Mouse (Mus musculus) midbrain, embryonic 16.5 days (tissue): ENCODE measurements around the gene Matn4. TPM values are rescaled to one million over a fixed set of nuclear protein-coding genes. Genes with fewer than 3 reads are reported as not detected.

Source experiments
- ATAC-seq: fragments of 200-750 bp; cut with Nextera tagmentation; 2 replicates; pipeline ENCODE4 v1.8.0; 2017; ENCODE audit warnings: moderate TSS enrichment
- H3K27ac ChIP-seq: fragments of 300-500 bp; sonication (generic); 2 replicates; pipeline ENCODE4 v1.5.1; 2014; ENCODE audit warnings: mild to moderate bottlenecking, low read length, mixed read lengths
- H3K27me3 ChIP-seq: fragments of 300-500 bp; sonication (generic); 2 replicates; pipeline ENCODE4 v1.6.1; 2014; ENCODE audit warnings: low read depth, low read length, mixed read lengths; ENCODE audit not compliant: control insufficient read depth, insufficient read depth
- H3K36me3 ChIP-seq: fragments of 300-500 bp; sonication (generic); 2 replicates; pipeline ENCODE4 v1.6.1; 2014; ENCODE audit warnings: mild to moderate bottlenecking, low read length, moderate library complexity, mixed read lengths; ENCODE audit not compliant: control insufficient read depth, insufficient read depth
- H3K4me1 ChIP-seq: fragments of 300-500 bp; sonication (generic); 2 replicates; pipeline ENCODE4 v1.6.1; 2014; ENCODE audit warnings: mild to moderate bottlenecking, low read length, mixed read lengths; ENCODE audit not compliant: control insufficient read depth, insufficient read depth
- H3K4me2 ChIP-seq: fragments of 300-500 bp; sonication (generic); 2 replicates; pipeline ENCODE4 v1.6.1; 2014; ENCODE audit warnings: mild to moderate bottlenecking, low read length, mixed read lengths
- H3K4me3 ChIP-seq: fragments of 300-500 bp; sonication (generic); 2 replicates; pipeline ENCODE4 v1.5.1; 2014; ENCODE audit warnings: low read depth, mild to moderate bottlenecking, low read length, moderate library complexity, mixed read lengths
- H3K9ac ChIP-seq: fragments of 300-500 bp; sonication (generic); 2 replicates; pipeline ENCODE4 v1.6.1; 2014; ENCODE audit warnings: low read depth, low read length, mixed read lengths
- H3K9me3 ChIP-seq: fragments of 300-500 bp; sonication (generic); replicated peaks from 2 replicates; pipeline ENCODE4 v1.6.1; 2014; ENCODE audit warnings: mild to moderate bottlenecking, low read length, mixed read lengths; ENCODE audit not compliant: control insufficient read depth, poor library complexity, severe bottlenecking
- WGBS: fragments of 180-500 bp; shearing (Covaris S2); extraction: QIAGEN DNeasy Blood & Tissue Kit; methylation state at CpG from one replicate; pipeline ENCODE4 v1.1.7; 2014; 5-methylcytosine and 5-hydroxymethylcytosine counted together
- polyA plus RNA-seq: library from polyadenylated mRNA; unstranded; fragments of >200 nt; fragmentation: Nextera tagmentation; extraction: Ambion mirVana; gene quantifications from 2 replicates; pipeline ENCODE4 v1.2.1, GENCODE M21; 2015

Matn4 gene
- polyA plus RNA-seq, 1 experiment from 2014 or later: 0.93 TPM

DNA sequence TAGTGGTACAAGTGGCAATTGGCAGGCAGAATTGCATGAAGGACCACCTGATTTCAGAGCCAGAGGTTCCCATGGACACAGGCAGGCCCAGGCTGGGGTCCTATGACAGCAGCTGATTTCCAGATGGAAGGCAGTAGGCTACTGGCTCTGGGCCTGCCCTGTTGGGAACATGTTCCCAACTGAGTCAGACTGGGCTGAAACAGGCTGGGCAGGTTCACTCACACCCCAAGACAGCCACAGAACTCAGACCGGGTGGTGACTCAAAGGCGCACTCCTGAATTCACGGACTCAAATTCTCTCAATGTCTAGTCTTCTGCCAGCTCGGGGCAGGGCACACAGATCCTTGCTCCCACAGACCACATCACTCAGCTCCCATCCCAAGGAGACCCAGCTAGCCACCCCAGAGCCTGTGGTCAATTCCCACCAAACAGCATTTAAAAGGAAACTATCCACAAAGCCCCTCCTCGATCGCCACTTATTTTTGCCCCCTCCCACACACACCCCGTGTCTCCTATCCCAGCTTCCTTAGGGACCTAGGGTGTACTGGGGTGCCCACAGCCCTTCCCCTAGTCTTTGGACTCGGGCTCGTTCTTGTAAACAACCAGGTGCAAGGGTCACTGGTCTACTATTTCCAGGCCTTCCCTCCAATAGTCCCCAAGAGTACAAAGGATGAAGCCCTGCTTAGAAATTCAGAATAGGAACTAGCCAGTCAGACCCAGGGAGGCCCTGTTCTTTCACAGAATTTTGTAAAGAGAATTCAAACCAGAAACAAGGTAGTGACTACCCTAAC, 26.9 kb upstream of the Matn4 start:
- no peak overlapping the region for H3K4me2 ChIP-seq
- 64% methylated on average over 9 of the region's 9 CpGs for WGBS
- no peak for ATAC-seq

DNA sequence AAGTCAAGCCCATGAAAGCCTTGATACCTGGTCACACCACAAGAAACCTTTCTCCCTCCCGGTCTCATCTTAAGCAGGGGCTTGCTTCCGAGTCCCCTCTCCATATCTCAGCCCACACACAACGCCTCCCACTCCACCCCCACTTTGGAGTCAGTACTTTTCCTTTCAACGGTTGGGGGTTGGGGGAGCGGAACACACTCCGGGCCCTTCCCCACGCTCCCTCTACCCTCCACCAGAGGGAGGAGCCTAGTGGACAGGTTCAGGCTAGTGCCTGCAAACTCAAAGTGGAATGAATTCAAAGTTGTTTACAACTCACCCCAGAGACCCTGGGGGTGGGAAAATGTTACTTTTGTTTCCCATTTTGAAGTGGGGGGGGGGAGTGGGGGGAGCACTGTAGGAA, 25.7 kb upstream of the Matn4 start:
- Histone ChIP-seq H3K4me1 (no peaks in the 10 kb centered on the region), H3K4me2 (no peak overlapping the region), H3K4me3 (no peak overlapping the region), H3K9me3 (no peaks in the 10 kb centered on the region), H3K27ac (no peak overlapping the region), H3K27me3 (no peaks in the 10 kb centered on the region), H3K36me3 (no peaks in the 10 kb centered on the region), H3K9ac (no peak overlapping the region)
- WGBS: 14% methylated on average over 7 of the region's 7 CpGs
- no peak for ATAC-seq

More for the DNA sequence above, 26.9 kb upstream of the Matn4 start:
- Histone ChIP-seq H3K9me3 (no peaks in the 10 kb centered on the region), H3K27me3 (no peaks in the 10 kb centered on the region), H3K4me1 (no peaks in the 10 kb centered on the region), H3K9ac (no peak overlapping the region), H3K4me3 (no peak overlapping the region), H3K36me3 (no peaks in the 10 kb centered on the region), H3K27ac (no peak overlapping the region)

DNA sequence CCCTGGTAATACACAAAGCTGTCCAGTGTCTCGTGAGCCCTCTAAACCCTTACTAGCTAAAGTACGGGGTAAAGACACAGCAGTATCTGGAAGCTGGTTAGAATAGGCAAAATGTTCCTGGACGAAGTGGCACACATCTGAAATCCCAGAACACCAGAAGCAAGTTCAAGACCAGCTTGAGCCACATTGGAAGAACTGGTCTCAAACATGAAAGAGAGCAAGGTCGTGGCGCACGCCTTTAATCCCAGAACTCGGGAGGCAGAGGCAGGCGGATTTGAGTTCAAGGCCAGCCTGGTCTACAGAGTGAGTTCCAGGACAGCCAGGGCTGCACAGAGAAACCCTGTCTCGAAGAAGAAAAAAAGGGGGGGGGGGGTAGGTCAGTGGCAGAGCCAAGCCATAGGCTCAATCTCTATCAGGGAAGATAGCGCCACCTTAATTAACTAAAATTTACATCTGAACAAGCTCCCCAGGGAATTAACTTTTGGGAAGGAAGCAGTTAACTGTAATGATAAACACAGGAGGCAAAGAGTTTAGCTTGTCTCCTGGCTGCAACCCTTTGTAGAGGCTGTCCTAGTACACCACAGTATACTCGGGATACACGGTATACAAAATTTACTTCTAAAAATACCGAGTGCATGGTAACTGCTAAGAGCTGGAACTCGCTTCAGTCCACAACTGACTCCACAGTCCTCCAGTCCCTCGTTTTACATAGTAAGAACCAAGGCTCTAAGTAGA, 25.1 kb upstream of the Matn4 start:
- H3K36me3 ChIP-seq: no peaks in the 10 kb centered on the region
- no peaks in the 10 kb centered on the region for H3K4me1 ChIP-seq
- no peaks in the 10 kb centered on the region for H3K9me3 ChIP-seq
- H3K9ac ChIP-seq: no peak overlapping the region
- H3K27me3 ChIP-seq: no peaks in the 10 kb centered on the region
- no peak overlapping the region for H3K27ac ChIP-seq
- no peak overlapping the region for H3K4me3 ChIP-seq
- no peak overlapping the region for H3K4me2 ChIP-seq
- ATAC-seq: no peak
- 52% methylated on average over 15 of the region's 15 CpGs for WGBS

DNA sequence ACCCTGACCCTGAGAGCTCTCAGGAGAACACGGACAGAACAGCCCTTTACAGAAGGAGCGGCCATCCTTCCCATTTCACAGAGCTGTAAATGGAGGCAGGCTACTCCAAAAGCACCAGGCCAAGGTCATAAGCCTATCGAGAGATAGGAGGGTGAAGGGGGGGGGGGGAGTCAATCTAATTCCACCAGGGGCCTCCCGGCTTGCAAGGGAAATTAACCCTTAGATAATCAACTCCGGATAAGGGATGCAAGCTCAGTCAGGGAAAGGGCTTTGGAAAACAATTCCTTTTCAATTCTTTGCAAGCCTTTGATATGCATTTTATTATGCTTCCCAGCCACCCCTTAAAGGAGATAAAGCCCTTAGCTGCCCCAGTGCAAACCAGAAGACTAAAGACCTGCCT, 23.5 kb upstream of the Matn4 start:
- H3K36me3 ChIP-seq: no peaks in the 10 kb centered on the region
- H3K4me3 ChIP-seq: no peak overlapping the region
- no peak overlapping the region for H3K4me2 ChIP-seq
- 42% methylated on average over 5 of the region's 5 CpGs for WGBS
- no peaks in the 10 kb centered on the region for H3K4me1 ChIP-seq
- H3K9me3 ChIP-seq: no peaks in the 10 kb centered on the region
- H3K27me3 ChIP-seq: no peaks in the 10 kb centered on the region
- no peak overlapping the region for H3K9ac ChIP-seq
- no peak overlapping the region for H3K27ac ChIP-seq
- no peak for ATAC-seq

DNA sequence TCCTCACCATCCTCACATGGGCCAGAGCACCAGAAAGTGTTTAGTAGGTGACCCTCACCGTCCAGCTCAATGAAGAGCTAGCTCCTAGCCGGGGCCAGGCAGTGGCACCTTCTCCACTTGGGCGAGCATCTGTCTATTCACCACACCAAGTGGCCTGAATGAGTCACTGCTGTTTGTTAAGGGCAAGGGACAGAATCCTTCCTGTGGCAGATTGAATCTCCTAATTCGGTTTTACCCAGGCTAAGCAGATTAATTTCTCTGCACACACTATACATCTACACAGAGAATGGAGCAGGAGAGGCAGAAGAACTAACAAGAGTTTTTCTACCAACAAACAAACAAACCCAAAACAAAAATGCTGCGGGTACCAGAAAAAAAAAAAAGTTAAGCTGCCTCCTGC, 22.0 kb upstream of the Matn4 start:
- H3K4me3 ChIP-seq: no peak overlapping the region
- ATAC-seq: no peak
- H3K27me3 ChIP-seq: no peaks in the 10 kb centered on the region
- no peak overlapping the region for H3K27ac ChIP-seq
- H3K9me3 ChIP-seq: no peaks in the 10 kb centered on the region
- H3K36me3 ChIP-seq: no peaks in the 10 kb centered on the region
- no peaks in the 10 kb centered on the region for H3K4me1 ChIP-seq
- H3K4me2 ChIP-seq: no peak overlapping the region
- no peak overlapping the region for H3K9ac ChIP-seq
- WGBS: 79% methylated on average over 5 of the region's 5 CpGs

DNA sequence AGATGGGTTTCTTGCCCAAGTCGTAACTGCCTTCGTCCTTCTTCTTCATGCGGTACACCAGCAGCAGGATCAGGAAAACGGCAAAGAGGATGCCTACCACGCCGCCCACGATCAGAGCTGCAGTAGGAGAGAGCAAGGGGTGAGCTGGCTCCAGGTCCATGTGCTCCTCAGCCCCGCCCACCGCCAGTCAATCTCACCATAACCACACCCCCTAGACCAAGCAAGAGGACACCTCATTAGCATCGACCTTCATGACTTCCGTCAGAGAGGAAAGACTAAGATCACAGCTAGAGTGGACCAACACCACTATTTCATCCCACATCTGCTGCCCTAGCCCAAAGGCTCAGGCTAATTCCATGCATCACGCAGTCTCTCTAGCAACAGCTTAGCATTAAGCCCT, 21.2 kb upstream of the Matn4 start:
- H3K4me1 ChIP-seq: no peaks in the 10 kb centered on the region
- H3K9me3 ChIP-seq: no peaks in the 10 kb centered on the region
- no peaks in the 10 kb centered on the region for H3K36me3 ChIP-seq
- no peak overlapping the region; the same call in 1 of the 2 replicates for H3K4me2 ChIP-seq
- ATAC-seq: no peak
- H3K4me3 ChIP-seq: no peak overlapping the region
- H3K9ac ChIP-seq: no peak overlapping the region; the same call in 1 of the 2 replicates
- 29% methylated on average over 11 of the region's 12 CpGs for WGBS
- no peak overlapping the region for H3K27ac ChIP-seq
- no peaks in the 10 kb centered on the region for H3K27me3 ChIP-seq

DNA sequence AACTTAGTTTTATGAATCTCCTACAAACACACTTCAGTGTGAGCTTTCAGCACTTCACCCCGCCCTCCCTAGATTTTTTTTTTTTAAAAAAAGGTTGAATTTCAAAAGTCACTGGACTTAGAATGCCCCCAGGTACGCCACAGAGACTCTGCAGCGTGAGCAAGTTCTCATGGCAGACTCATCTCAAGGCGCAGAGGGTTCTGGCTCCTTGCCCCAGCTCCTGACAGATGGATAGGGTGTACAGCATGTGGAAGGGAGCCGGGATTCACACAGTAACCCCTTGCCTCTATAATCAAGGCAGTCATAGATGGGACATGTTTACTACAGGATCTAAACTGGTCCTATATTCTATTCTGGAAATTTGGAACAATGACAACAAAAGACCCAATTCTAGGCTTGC, 20.4 kb upstream of the Matn4 start:
- H3K27ac ChIP-seq: no peak overlapping the region
- no peak for ATAC-seq
- no peak overlapping the region for H3K9ac ChIP-seq
- H3K4me1 ChIP-seq: no peaks in the 10 kb centered on the region
- no peaks in the 10 kb centered on the region for H3K36me3 ChIP-seq
- no peak overlapping the region for H3K4me3 ChIP-seq
- 88% methylated on average over 5 of the region's 5 CpGs for WGBS
- no peak overlapping the region for H3K4me2 ChIP-seq
- no peaks in the 10 kb centered on the region for H3K9me3 ChIP-seq
- H3K27me3 ChIP-seq: no peaks in the 10 kb centered on the region

DNA sequence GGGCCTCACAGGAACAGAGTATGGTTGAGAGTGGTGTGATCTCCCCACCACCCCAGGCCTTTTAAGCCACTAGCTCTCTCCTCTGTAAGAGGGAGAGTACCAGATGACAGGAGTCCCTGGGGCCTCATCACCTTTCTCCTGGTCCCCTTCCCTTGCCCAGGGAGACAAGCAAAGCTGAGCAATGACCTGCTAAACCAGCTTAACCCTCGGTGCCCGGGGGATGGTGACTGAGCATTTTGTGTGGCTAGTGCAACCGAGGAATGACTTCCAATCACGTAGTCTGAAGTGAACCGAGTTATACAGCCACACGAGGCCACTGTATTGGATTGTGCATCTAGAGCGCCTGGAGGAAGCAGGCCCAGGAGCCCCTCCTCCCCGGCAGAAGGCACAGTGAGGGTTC, 19.4 kb upstream of the Matn4 start:
- Histone ChIP-seq H3K4me2 (no peak overlapping the region), H3K27ac (no peak overlapping the region), H3K4me3 (no peak overlapping the region), H3K36me3 (no peaks in the 10 kb centered on the region), H3K9me3 (no peaks in the 10 kb centered on the region), H3K4me1 (no peaks in the 10 kb centered on the region), H3K9ac (no peak overlapping the region), H3K27me3 (no peaks in the 10 kb centered on the region)
- 89% methylated on average over 8 of the region's 8 CpGs for WGBS
- no peak for ATAC-seq

DNA sequence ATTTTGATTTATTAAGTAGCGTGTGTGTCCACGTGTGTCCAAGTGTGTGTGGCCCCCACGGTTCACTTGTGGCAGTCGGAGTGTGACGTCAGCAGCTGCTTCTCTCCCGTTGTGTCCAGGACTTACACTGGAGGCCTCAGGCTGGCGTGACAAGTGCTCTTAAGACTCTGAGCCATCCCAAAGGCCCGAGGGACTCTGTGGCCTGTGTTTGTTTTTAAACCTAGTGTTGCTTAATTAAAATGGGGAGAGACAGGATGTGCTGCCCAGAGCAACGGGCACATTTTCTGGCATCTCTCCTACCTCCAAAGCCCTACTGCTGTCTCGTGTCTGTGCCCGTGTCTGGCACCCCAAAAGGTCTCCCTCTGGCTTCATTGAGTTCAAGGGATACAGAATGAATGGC, 18.5 kb upstream of the Matn4 start:
- H3K4me1 ChIP-seq: no peaks in the 10 kb centered on the region
- H3K9ac ChIP-seq: no peak overlapping the region
- WGBS: 89% methylated on average over 11 of the region's 11 CpGs
- H3K4me2 ChIP-seq: no peak overlapping the region
- H3K27me3 ChIP-seq: no peaks in the 10 kb centered on the region
- no peaks in the 10 kb centered on the region for H3K9me3 ChIP-seq
- no peak overlapping the region for H3K27ac ChIP-seq
- no peak overlapping the region for H3K4me3 ChIP-seq
- no peak for ATAC-seq
- no peaks in the 10 kb centered on the region for H3K36me3 ChIP-seq
